Mouse (Mus musculus) spleen, postnatal 36 days (tissue): Measurements from ENCODE around the gene 1520401A03Rik.
A peak's percentile ranks its signal among the peaks of the same experiment; 100 is the strongest.
"Not testable (repeated sequence)": the region's sequence is repeated elsewhere in the genome, so short reads cannot be mapped to it uniquely, and the experiment has no call there.

Experiments used
- DNase-seq, 2 experiments: peaks; one replicate each; pipeline ENCODE4 v3.0.0; 2022; ENCODE audit warnings: low spot score in 2 of 2, mixed read lengths in 1 of 2

1520401A03Rik gene

GRCm38 (mm10) chr17:23722376-23723125, at the start of gene 1520401A03Rik:
Gene 1520401A03Rik (minus strand): TSS chr17:23722783.
- no peak for DNase-seq

DNA sequence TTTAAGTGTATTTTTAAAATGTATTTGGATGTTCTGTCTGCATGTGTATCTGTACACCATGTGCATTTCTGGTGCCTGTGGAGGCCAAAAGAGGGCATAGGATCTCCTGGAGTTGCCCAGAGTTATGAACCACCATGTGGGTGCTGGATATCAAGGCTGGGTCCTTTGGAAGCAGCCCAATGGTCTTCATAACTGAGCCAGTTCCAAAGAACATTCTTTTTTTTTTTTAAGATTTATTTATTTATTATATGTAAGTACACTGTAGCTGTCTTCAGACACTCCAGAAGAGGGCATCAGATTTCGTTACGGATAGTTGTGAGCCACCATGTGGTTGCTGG, 49.6 kb upstream of the 1520401A03Rik start:
- not testable (repeated sequence) for DNase-seq

DNA sequence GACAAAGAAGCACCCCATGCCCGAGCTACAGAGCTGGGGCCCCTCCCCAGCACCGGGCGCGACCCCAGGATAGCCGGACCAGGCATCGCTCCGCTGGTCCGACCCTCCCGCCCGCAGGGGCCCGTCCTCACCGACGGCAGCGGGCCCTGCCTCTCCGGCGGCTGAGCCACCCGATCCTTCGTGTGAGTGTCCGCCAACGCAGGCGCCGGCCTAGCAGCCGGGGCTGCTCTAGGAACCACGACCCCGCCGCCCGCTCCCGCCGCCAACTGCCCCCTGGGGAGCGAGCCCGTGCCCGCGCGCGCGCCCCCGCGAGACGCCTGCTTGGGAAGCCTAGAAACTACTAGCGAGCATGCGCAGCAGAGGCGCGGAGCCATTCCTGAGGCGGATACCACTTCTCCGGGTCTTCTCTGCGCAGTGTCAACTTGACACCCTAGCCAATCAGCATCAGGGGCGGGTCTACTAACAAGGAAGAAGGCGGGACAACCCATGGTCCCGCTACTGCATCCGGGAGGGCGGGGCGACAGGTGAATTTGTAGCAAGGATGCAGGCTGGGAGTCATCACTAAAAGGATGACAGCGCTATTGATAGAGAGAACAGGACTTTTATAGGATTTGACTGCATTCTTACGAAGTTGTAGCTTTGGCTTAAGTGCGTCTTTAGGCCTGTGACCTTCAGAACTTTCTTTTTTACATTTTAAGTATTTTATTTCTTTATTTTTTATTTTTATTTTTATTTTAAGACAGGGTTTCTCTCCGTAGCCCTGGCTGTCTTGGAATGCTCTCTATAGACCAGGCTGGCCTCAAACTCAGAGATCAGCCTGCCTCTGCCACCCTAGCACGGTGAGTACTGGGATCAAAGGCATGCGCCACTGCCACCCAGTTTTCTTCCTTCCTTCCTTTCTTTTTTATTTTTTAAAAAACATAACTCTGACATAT, 49.0 kb upstream of the 1520401A03Rik start, which contains the start of gene Flywch1:
Gene Flywch1, minus strand, starts transcription at position 319 of the 935 bp plus-strand sequence.
- DNase-seq: peak; percentile 98

DNA sequence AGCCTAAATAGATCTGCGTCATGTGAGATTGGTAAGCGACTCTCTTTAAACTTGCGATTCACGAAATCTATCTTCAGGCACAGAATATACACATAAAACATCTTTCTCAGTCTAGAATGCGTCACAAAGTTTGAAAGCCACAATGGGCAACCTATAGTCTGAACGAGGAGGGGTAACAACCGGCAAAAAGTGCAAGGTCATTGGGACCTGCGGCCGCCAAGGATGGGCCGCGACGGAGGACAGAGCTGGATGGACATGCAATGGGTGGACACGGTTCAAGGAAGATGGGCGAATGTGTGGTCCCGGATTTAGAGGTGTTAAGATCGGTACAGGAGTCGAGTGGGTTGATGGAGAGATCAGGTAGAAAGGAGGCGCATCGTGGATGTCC, 48.3 kb upstream of the 1520401A03Rik start:
- DNase-seq: no peak

DNA sequence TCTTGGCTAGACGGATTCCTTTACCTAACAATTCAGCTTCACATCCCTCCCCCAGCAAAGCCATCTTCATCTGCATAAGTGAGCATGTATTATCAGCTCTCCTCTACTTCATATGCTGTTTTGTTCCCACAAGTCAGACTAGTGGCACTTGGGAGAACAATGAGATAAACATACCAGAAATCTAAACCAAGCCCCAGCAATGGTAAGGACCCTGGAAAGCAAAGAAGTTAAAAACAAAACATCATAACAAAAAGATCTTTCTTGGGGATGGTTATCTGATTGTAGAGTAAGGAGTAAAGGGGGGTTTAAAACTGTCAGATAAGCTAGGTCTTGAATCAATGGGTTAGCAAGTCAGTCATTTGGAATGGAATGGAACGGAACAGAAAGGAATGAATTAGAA, 47.9 kb upstream of the 1520401A03Rik start:
- DNase-seq: no peak

- DNase-seq: no peak
These were observed 40.4 kb upstream of the 1520401A03Rik start for GRCm38 (mm10) chr17:23762976-23763375.

DNA sequence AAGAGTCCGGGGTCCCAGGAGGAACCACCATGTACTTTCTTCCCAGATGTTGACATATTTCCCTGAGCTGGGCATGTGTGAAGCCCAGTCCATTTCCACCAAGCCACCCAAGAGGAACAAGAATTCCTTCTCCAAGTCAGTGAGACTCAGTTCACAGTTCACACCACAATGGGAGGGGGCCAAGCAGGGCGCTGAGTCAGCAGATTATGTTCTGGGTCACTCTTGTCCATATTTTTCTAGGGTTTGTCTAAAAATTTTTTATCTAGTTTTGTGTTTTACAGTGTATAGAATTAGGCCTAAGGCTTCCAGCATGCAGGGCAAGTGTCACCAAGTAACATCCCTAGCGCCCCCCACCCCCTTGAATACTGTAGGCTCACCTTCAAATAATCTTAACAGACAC, 38.6 kb upstream of the 1520401A03Rik start:
- no peak for DNase-seq

DNA sequence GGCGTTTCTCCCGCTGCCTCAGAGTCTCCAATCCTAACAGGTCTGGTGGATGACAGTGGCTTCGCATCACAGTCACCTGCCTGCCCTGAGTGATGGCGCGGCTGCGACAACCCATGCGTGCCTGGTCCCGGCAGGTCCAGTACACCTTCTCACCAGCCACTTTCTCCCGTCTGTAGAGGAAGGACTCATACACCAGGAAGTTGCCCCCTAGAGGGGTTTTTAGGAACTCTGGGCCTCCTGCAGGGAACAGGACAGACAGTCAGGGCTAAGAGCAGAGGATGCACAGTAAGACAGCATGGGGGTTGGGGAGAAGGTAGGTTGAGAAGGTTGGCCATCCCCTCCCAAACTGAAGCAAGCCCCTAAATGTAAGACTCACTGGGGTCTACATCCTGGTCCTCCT, 37.6 kb upstream of the 1520401A03Rik start:
- DNase-seq: no peak

- DNase-seq: no peak
These were observed 36.2 kb upstream of the 1520401A03Rik start for GRCm38 (mm10) chr17:23758801-23759200.

GRCm38 (mm10) chr17:23757581-23757980, 35.0 kb upstream of the 1520401A03Rik start:
- no peak for DNase-seq

GRCm38 (mm10) chr17:23755689-23756088, 33.1 kb upstream of the 1520401A03Rik start:
- DNase-seq: no peak

- DNase-seq: no peak
These were observed 27.0 kb upstream of the 1520401A03Rik start for GRCm38 (mm10) chr17:23749400-23750191.

GRCm38 (mm10) chr17:23748631-23749391, 26.2 kb upstream of the 1520401A03Rik start:
- DNase-seq: peak; percentile 54 to 70

GRCm38 (mm10) chr17:23748026-23748425, 25.4 kb upstream of the 1520401A03Rik start:
- peak; percentile 77 to 80 for DNase-seq

DNA sequence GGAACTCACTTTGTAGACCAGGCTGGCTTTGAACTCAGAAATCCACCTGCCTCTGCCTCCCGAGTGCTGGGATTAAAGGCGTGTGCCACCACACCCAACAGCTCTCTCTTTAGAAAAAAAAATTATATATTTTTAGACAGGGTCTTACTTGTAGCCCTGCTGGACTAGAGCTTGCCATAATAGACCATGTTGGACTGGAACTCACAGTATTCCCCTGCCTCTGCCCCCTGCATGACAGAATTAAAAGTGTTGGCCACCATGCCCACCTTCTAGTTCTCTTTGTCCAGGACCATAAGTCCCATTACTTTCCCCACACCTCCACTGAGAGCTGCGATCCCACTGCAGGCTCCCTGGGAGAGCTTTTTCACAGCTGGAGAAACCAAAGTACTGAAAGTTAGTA, 24.9 kb upstream of the 1520401A03Rik start:
- DNase-seq: no peak

- no peak for DNase-seq
These were observed 24.2 kb upstream of the 1520401A03Rik start for GRCm38 (mm10) chr17:23746767-23747166.

GRCm38 (mm10) chr17:23746311-23746710, 23.7 kb upstream of the 1520401A03Rik start:
- no peak for DNase-seq

GRCm38 (mm10) chr17:23745301-23746251, 23.0 kb upstream of the 1520401A03Rik start, which contains the start of gene Kremen2:
Gene Kremen2 (minus strand): TSS chr17:23745833.
- no peak for DNase-seq

DNA sequence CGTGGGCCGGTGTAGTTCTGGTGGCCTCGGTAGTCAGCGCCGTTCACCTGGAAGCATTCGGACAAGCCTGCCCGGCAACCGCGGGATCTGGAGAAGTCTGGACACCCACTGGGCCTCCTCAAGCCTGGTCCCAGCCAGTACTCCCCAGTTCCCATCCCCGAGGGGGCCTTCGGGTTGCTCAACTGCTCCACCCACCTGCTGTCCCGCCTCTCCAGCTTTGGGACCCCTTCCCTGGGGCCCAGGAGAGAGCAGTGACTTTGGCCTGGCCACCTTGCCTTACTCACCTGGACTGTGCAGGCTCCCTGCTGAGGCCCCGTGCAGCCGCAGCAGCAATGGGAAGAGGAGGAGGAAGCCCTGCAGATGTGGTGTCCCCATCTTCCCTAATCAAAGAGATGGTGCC, 22.1 kb upstream of the 1520401A03Rik start:
- DNase-seq: no peak

DNA sequence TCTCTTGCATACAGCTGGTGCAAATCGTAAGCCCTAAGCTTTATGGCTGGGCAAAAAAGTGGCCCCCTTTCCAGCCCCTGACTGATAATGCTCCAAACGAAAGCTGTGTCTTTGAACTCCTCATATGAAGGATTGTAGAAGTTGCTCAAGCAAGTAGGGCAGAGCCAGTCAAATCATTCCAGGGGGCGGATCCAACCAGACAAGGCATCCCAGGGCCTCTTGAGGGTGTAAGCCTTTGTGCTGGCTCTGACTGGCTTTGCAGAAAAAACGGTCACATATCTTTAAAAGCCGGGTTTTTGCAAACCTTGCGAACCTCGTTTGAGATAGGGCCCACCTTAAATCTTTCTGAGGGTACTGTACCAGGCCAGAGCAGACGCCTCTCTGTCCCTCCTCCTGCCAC, 21.5 kb upstream of the 1520401A03Rik start:
- no peak for DNase-seq
